Mouse (Mus musculus) lung, embryonic 14.5 days (tissue): ENCODE results near the gene Hspa12a. TPM values are rescaled to one million over a fixed set of nuclear protein-coding genes. Genes with fewer than 3 reads are reported as not detected.
"Not testable (repeated sequence)": the region's sequence is repeated elsewhere in the genome, so short reads cannot be mapped to it uniquely, and the experiment has no call there.

Experiments
- ATAC-seq: fragments of 200-750 bp; cut with Nextera tagmentation; 2 replicates; pipeline ENCODE4 v1.8.0; 2017; ENCODE audit warnings: mild to moderate bottlenecking, moderate TSS enrichment, moderate library complexity; ENCODE audit not compliant: insufficient read depth
- DNase-seq: peaks from one replicate; pipeline ENCODE4 v3.0.0-alpha.2; 2015
- H3K27ac ChIP-seq: fragments of 300-500 bp; sonication (generic); 2 replicates; pipeline ENCODE4 v1.5.1; 2014; ENCODE audit warnings: low read depth, mild to moderate bottlenecking, moderate library complexity
- H3K27me3 ChIP-seq: fragments of 300-500 bp; sonication (generic); 2 replicates; pipeline ENCODE4 v1.6.1; 2014; ENCODE audit warnings: low read length, control low read depth; ENCODE audit not compliant: insufficient read depth
- H3K36me3 ChIP-seq: fragments of 300-500 bp; sonication (generic); 2 replicates; pipeline ENCODE4 v1.6.1; 2014; ENCODE audit warnings: control low read depth; ENCODE audit not compliant: insufficient read depth
- H3K4me1 ChIP-seq: fragments of 300-500 bp; sonication (generic); 2 replicates; pipeline ENCODE4 v1.6.1; 2014; ENCODE audit warnings: antibody characterized with exemption, control low read depth; ENCODE audit not compliant: insufficient read depth
- H3K4me2 ChIP-seq: fragments of 300-500 bp; sonication (generic); 2 replicates; pipeline ENCODE4 v1.6.1; 2014; ENCODE audit warnings: mild to moderate bottlenecking
- H3K4me3 ChIP-seq: fragments of 300-500 bp; sonication (generic); 2 replicates; pipeline ENCODE4 v1.5.1; 2014; ENCODE audit warnings: low read depth, low read length
- H3K9ac ChIP-seq: fragments of 300-500 bp; sonication (generic); 2 replicates; pipeline ENCODE4 v1.6.1; 2014
- H3K9me3 ChIP-seq: fragments of 300-500 bp; sonication (generic); 2 replicates; pipeline ENCODE4 v1.6.1; 2016; ENCODE audit warnings: low read depth, low read length, control low read depth
- CTCF ChIP-seq: IDR thresholded peaks from 2 replicates; pipeline ENCODE4 v1.5.1; 2016; ENCODE audit warnings: antibody characterized with exemption, low read depth
- WGBS: fragments of 180-500 bp; shearing (Covaris S2); extraction: QIAGEN DNeasy Blood & Tissue Kit; methylation state at CpG from one replicate; pipeline ENCODE4 v1.1.7; 2014; 5-methylcytosine and 5-hydroxymethylcytosine counted together
- polyA plus RNA-seq: library from polyadenylated mRNA; unstranded; fragments of >200 nt; fragmentation: Nextera tagmentation; extraction: Ambion mirVana; gene quantifications from 2 replicates; pipeline ENCODE4 v1.2.1, GENCODE M21; 2014

The Hspa12a gene
- polyA plus RNA-seq, 1 experiment from 2014 or later, result 3.9 TPM

- ATAC-seq, result peak; percentile 79
- Histone ChIP-seq H3K36me3 (no peaks in the 10 kb centered on the region), H3K9ac (peak overlapping the region; percentile 49), H3K4me2 (peak overlapping the region; percentile 68), H3K4me3 (peak overlapping the region; percentile 39), H3K27me3 (no peaks in the 10 kb centered on the region; the same call in 1 of the 2 replicates), H3K27ac (peak overlapping the region; percentile 42; the same call in 1 of the 2 replicates), H3K4me1 (no peaks in the 10 kb centered on the region), H3K9me3 (no peaks in the 10 kb centered on the region)
- DNase-seq, result peak; percentile 58
- peak; percentile 54 for TF ChIP-seq CTCF
- WGBS, result 2% methylated on average over 11 of the region's 11 CpGs
Measured at GRCm38 (mm10) chr19:58910941-58911368, 32.5 kb downstream of the Hspa12a start.

- H3K9me3 ChIP-seq, result no peaks in the 10 kb centered on the region
- no peaks in the 10 kb centered on the region for H3K4me1 ChIP-seq
- no peaks in the 10 kb centered on the region for H3K36me3 ChIP-seq
- TF ChIP-seq CTCF, result no peak
- no peak overlapping the region for H3K27ac ChIP-seq
- ATAC-seq, result no peak
- no peak overlapping the region for H3K4me2 ChIP-seq
- DNase-seq, result peak; percentile 5
- no peaks in the 10 kb centered on the region; the same call in 1 of the 2 replicates for H3K27me3 ChIP-seq
- 57% methylated on average over 10 of the region's 10 CpGs for WGBS
- no peak overlapping the region for H3K9ac ChIP-seq
- H3K4me3 ChIP-seq, result no peak overlapping the region
Measured at GRCm38 (mm10) chr19:58908018-58908417, 35.4 kb downstream of the Hspa12a start.

- no peak for ATAC-seq
- DNase-seq, result peak; percentile 26
- H3K4me2 ChIP-seq, result no peak overlapping the region
- H3K27me3 ChIP-seq, result no peaks in the 10 kb centered on the region
- H3K36me3 ChIP-seq, result no peaks in the 10 kb centered on the region
- WGBS, result 48% methylated on average over 9 of the region's 9 CpGs
- H3K9ac ChIP-seq, result no peak overlapping the region
- no peak overlapping the region for H3K4me3 ChIP-seq
- TF ChIP-seq CTCF, result peak; percentile 54
- H3K27ac ChIP-seq, result no peak overlapping the region
- no peaks in the 10 kb centered on the region for H3K9me3 ChIP-seq
- H3K4me1 ChIP-seq, result no peaks in the 10 kb centered on the region
Measured at GRCm38 (mm10) chr19:58906685-58907084, 36.8 kb downstream of the Hspa12a start.

- Histone ChIP-seq H3K9me3 (no peaks in the 10 kb centered on the region), H3K4me3 (0 out of 2 replicates have a peak overlapping the region, but pooled peaks have one; percentile 1), H3K4me1 (no peaks in the 10 kb centered on the region), H3K27ac (0 out of 2 replicates have a peak overlapping the region, but pooled peaks have one; percentile 3), H3K4me2 (peak overlapping the region; percentile 28), H3K9ac (no peak overlapping the region), H3K36me3 (no peaks in the 10 kb centered on the region), H3K27me3 (no peaks in the 10 kb centered on the region)
- DNase-seq (peak; percentile 96), ATAC-seq (peak; percentile 94)
- WGBS, result under 1% methylated on average over 11 of the region's 11 CpGs
- TF ChIP-seq CTCF, result peak; percentile 97
Measured at GRCm38 (mm10) chr19:58903899-58904327, 39.5 kb downstream of the Hspa12a start.

GRCm38 (mm10) chr19:58903079-58903898 is 40.2 kb downstream of the Hspa12a start:
- DNase-seq (no peak), ATAC-seq (peak; percentile 26; the same call in 1 of the 2 replicates)
- TF ChIP-seq CTCF, result no peak
- H3K36me3 ChIP-seq, result no peaks in the 10 kb centered on the region
- no peaks in the 10 kb centered on the region for H3K9me3 ChIP-seq
- 0 out of 2 replicates have a peak overlapping the region, but pooled peaks have one; percentile 3 for H3K27ac ChIP-seq
- H3K9ac ChIP-seq, result no peak overlapping the region
- WGBS, result 54% methylated on average over 7 of the region's 7 CpGs
- H3K4me1 ChIP-seq, result no peaks in the 10 kb centered on the region
- peak overlapping the region; percentile 28; the same call in 1 of the 2 replicates for H3K4me2 ChIP-seq
- H3K4me3 ChIP-seq, result no peak overlapping the region
- no peaks in the 10 kb centered on the region for H3K27me3 ChIP-seq

GRCm38 (mm10) chr19:58900471-58900870 is 43.0 kb downstream of the Hspa12a start:
- not testable (repeated sequence) for H3K27me3 ChIP-seq, H3K4me2 ChIP-seq, H3K9ac ChIP-seq, H3K27ac ChIP-seq, H3K36me3 ChIP-seq, H3K4me3 ChIP-seq, H3K9me3 ChIP-seq, H3K4me1 ChIP-seq, ATAC-seq, DNase-seq
- WGBS, result 88% methylated on average over 10 of the region's 10 CpGs

- H3K9ac ChIP-seq, result no peak overlapping the region
- H3K27me3 ChIP-seq, result no peaks in the 10 kb centered on the region
- 63% methylated on average over 3 of the region's 3 CpGs for WGBS
- no peaks in the 10 kb centered on the region for H3K36me3 ChIP-seq
- no peak overlapping the region for H3K4me2 ChIP-seq
- DNase-seq (no peak), ATAC-seq (no peak)
- no peak overlapping the region for H3K27ac ChIP-seq
- TF ChIP-seq CTCF, result no peak
- H3K4me1 ChIP-seq, result no peaks in the 10 kb centered on the region
- no peak overlapping the region for H3K4me3 ChIP-seq
- H3K9me3 ChIP-seq, result no peaks in the 10 kb centered on the region
Measured at GRCm38 (mm10) chr19:58896216-58896615, 47.2 kb downstream of the Hspa12a start.
